Mouse (Mus musculus): ENCODE data around the gene Gm364. TPM values are rescaled to one million over a fixed set of nuclear protein-coding genes. Genes with fewer than 3 reads are reported as not detected.

Gene Gm364
- total RNA-seq (2014; fragmentation: Nextera tagmentation) (not detected in 2 replicates), total RNA-seq (2017) (not detected in 2 replicates)

DNA sequence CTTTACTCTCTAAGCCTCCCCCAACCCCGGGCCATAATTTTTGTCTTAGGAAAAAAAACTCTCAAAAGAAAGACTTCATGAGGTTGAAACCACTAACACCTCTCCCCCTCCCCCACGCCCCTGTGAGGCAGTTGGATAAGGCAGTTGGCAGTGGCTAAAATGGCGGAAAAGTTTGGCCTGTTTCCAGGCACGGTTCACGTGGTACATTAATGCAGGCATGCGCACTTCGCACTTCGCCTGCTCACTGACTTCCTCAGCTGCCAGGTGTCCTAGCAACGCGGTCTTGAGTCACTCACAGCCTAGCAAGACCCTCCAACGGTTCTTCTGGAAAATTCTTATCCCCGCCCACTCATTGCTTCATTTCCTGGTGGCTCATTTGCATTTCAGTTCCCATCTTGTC, at the start of gene Gm364:
Gene Gm364, plus strand, starts transcription at position 386 of the 400 bp plus-strand sequence.
- no peak for ATAC-seq (replicated peaks; ENCODE audit: low FRiP score, low TSS enrichment, poor library complexity, severe bottlenecking)

DNA sequence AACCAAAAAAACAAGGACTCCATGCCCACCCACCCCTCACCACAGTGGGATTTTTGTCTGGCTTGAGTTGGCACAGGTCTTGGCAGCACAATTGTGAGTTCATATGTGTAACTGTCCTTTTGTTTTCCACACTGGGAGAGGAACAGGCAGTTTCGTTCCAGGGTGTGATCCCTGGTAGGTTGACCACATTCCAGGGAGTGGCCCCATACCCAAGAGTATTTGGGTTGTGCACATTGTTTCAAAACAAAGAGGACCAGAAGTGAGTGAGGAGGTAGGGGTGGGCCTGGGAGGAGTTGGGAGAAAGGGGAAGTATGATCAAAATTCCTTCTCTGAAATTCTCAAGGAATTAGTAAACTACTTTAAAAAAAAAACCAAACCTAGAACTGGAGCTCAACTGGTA, 49.6 kb upstream of the Gm364 start:
- ATAC-seq (replicated peaks; ENCODE audit: low FRiP score, low TSS enrichment, poor library complexity, severe bottlenecking): no peak

DNA sequence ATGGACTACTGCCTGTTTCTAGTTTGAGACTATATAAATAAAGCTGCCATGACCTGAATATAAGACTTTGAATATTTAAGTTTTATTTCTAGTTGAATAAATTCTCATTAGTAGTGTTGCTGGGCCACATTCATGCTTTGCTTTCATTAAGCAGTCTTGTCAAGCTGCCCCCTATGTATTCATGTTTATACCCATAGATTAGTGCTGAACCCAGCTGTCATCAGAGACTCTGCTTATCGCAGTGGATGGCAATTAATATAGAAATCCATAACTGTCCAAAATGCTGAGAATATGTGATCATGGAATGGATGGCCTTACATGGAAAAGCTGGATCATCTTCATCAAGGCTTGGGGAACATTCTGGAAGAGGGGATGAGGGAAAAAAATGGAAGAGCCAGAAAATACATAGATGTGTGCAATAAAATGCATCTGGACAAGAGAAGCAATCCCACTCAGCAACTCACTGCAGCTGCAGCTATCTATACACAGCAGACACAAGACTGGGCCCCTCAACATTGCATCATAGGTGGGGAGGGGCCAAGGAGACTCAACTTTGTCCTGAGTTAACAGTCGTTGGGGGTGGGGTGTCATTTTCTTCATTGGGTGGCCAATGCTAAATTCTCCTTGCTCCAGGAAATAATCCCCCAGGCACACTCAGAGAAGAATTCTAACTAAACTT, 43.9 kb upstream of the Gm364 start:
- ATAC-seq (replicated peaks; ENCODE audit: low FRiP score, low TSS enrichment, poor library complexity, severe bottlenecking): peak; percentile 67; the same call in 1 of the 2 replicates

GRCm38 (mm10) chrX:57372965-57373364, 36.0 kb upstream of the Gm364 start:
- ATAC-seq (replicated peaks; ENCODE audit: low FRiP score, low TSS enrichment, poor library complexity, severe bottlenecking): no peak

GRCm38 (mm10) chrX:57373543-57373942, 35.4 kb upstream of the Gm364 start:
- no peak for ATAC-seq (replicated peaks; ENCODE audit: low FRiP score, low TSS enrichment, poor library complexity, severe bottlenecking)

- no peak for ATAC-seq (replicated peaks; ENCODE audit: low FRiP score, low TSS enrichment, poor library complexity, severe bottlenecking)
Observed at GRCm38 (mm10) chrX:57374029-57374428, 34.9 kb upstream of the Gm364 start.

GRCm38 (mm10) chrX:57377096-57377495, 31.9 kb upstream of the Gm364 start:
- no peak for ATAC-seq (replicated peaks; ENCODE audit: low FRiP score, low TSS enrichment, poor library complexity, severe bottlenecking)

DNA sequence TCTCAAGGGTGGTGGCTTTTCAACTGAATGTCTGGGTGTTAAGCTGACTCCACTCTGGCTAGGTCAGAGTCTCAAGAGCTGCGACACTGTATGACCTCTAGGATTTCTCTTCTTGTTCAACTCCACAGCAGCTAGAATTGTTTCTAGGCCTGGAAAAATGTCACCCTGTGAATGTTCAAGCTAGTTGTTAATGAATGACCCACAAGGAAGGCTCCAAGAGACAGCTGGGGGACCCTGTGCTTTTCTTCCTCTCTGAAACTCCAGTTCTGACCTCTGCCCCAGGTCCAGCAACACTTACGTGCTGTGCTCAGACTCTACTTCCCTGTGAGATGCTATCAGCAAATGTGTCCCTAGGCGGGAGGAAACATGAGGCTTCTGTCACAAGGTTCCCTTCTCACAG, 30.4 kb upstream of the Gm364 start:
- no peak for ATAC-seq (replicated peaks; ENCODE audit: low FRiP score, low TSS enrichment, poor library complexity, severe bottlenecking)

DNA sequence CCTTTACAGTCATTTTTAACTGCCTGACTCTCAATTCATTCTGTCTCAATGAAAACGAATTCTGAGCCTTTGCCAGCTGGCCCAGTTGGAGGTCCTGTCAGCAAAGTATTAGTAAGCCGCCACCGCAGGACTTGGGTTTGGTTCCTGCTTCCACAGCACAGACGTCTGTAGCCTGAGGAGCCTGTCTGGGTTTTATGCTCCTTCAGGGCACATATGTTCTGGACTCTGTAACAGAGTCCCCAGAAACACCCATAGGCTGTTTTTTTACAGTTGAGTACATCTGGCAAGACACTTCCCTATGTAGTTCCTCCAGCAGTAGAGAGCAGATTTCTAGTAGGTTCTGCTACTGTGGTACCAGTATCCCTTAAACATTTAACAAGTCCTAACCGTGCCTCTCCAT, 28.0 kb upstream of the Gm364 start:
- no peak for ATAC-seq (replicated peaks; ENCODE audit: low FRiP score, low TSS enrichment, poor library complexity, severe bottlenecking)

DNA sequence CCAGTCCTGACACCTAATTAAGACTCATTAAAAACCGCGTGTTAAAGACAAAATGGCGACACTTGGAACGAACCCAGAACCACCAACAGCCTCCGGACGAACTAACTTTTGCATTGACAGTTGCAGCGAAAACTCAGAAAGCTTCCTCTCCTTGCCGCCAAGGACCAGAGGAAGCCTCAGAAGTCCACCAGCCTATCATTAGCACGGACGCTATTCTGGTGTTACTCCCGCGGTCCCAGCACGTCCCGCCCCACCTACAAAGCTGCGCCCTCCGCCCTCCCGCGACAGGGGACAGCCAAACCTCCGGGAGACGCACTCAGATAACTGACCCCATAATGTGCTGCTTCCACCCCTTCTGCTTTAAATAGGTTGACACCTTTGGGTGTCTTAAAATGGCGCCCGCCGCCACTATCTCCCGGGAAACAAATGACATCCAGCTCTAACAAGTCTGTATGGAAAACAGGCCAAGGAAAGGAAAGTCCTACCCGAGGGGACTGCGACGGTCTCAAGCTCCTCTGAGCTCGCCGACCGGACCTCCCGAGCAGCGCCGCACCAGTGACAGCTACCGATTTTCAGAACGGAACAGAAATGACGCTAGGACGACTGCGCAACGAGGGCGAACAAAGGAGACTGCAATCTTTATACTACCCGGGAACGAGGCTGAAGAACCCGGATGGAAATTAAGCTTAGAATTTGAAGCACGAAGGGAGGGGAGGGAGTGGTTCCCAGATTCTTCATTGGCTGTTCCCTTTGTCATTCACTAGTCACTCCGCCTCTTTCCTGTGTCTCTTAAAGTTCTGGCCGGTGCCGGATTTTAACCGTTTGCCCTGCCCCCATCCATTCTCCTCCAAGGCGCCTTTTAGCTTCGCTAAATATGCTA, 16.3 kb upstream of the Gm364 start, which contains the start of gene Rbmx:
Gene Rbmx, minus strand, starts transcription at position 670 of the 880 bp plus-strand sequence.
- peak; percentile 97 for ATAC-seq (replicated peaks; ENCODE audit: low FRiP score, low TSS enrichment, poor library complexity, severe bottlenecking)

DNA sequence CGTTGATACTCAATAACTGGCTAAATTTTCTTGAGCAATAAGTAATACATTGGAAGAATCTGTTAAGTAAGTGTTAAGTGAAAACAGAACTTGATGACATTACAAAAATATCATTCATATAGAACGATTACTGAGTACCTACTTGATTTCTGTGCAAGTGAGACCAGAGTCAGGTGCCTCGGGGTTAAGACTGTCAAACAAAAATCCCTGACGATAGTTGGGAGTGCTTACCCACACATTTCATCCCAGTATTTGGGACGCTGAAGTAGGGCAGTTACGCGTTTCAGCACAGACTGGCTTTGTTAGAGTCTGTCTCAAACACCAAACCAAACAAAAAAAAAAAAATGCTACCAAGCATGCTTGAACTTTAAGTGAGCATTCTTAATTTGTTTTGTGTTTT, 15.5 kb upstream of the Gm364 start:
- ATAC-seq (replicated peaks; ENCODE audit: low FRiP score, low TSS enrichment, poor library complexity, severe bottlenecking): no peak

- ATAC-seq (replicated peaks; ENCODE audit: low FRiP score, low TSS enrichment, poor library complexity, severe bottlenecking): no peak
Observed at GRCm38 (mm10) chrX:57401388-57401787, 7.6 kb upstream of the Gm364 start.

- peak; percentile 61 for ATAC-seq (replicated peaks; ENCODE audit: low FRiP score, low TSS enrichment, poor library complexity, severe bottlenecking)
Observed at GRCm38 (mm10) chrX:57403651-57404050, 5.3 kb upstream of the Gm364 start.

- no peak for ATAC-seq (replicated peaks; ENCODE audit: low FRiP score, low TSS enrichment, poor library complexity, severe bottlenecking)
Observed at GRCm38 (mm10) chrX:57431610-57432009, 22.7 kb downstream of the Gm364 start.

DNA sequence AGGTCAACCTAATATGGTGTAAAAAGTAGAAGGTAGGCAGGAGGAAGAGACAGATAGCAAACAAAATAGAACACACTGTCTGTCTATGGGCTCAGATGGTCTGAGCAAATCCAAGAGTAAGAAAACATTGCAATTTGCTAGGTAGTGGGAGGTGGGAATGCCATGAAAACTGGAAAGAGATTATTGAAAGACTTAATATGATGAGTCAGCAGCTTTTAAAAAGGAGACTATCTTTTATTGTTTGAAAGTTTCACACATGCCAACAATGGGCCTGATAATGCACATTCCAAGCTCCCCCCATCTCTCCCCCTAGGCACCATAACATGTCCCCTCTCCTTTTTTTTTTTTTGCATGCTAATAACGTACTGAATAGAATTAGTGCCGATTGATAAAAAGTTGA, 24.9 kb downstream of the Gm364 start:
- no peak for ATAC-seq (replicated peaks; ENCODE audit: low FRiP score, low TSS enrichment, poor library complexity, severe bottlenecking)

GRCm38 (mm10) chrX:57503634-57504033, 94.7 kb downstream of the Gm364 start, which contains the start of gene Gpr101:
Gene Gpr101, minus strand, starts transcription at chrX:57503757.
- ATAC-seq (replicated peaks; ENCODE audit: low FRiP score, low TSS enrichment, poor library complexity, severe bottlenecking): no peak

DNA sequence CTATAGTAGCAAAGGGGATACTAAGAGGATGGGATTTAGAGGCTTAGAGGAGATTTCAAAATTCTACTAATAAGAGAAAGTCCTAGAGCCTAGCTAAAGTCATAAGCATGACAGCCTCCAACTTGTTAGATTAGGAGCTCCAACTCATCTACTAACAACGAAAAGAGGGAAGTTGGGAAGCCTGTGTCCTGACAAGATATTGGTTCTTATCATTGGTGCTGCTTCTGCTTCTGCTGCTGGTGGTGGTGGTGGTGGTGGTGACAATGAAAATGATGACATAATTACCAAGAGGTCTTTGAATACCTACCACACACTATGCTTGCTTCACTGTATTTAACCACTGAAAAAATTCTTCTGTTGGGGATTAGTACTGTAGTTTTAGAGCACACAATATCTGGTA, 97.3 kb downstream of the Gm364 start:
- no peak for ATAC-seq (replicated peaks; ENCODE audit: low FRiP score, low TSS enrichment, poor library complexity, severe bottlenecking)

DNA sequence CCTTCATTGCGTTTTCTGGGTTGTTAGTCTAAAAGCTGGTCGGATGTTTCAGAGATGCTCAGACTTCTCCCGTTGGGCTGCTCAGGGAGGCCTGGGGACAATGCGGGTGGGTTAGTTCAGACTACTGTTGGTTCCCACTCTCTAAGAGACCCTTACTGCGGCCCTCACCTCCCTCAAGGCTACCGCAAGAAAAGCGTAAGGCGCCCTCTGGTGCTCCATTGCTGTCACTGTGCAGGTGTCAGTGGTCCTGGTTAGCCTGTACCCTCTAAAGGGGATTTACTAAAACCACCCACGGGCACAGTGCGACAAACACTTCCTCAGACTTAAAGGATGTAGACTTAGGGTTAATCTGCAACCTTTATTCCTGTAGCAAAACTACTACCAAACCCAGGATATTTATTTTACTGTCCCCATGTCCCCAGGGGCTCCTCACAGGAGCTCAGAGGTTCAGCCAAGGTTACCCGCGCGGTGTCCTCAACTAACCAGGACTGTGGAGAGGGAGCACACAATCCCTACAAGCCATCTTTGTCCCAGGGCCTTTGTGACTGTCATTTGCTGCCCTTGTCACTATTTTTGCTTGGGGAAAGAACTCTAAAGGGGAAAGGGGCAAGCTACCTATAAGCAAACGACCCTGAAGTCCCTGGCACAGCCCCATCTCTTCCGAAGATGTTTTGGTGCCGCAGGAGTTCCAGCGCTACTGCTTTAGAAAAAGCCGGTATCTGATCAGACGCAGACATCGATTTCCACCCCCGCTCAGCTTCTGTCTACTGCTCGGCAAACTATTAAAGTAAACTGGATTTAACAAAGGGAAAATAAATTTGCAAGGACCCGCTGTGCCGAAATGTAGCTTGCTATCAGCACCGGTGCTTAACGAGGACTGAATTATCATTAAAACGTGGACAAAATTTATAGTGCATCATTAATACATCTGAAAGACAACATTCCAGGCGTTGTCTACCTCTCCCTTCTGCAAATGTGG, 112.5 kb downstream of the Gm364 start:
- no peak for ATAC-seq (replicated peaks; ENCODE audit: low FRiP score, low TSS enrichment, poor library complexity, severe bottlenecking)

Measured in megakaryocyte-erythroid progenitor cell, adult 5-6 weeks (primary cell).